Mouse (Mus musculus) brain, adult 10 weeks (tissue): ENCODE measurements around the gene Ralbp1. TPM values are rescaled to one million over a fixed set of nuclear protein-coding genes. Genes with fewer than 3 reads are reported as not detected.

Experiments used
- polyA plus RNA-seq: library from polyadenylated mRNA; stranded (reverse); fragments of 350-450 nt; fragmentation: Illumina TruSeq; extraction: RNeasy Lipid Tissue Mini Kit (QIAGEN cat#74804); gene quantifications from one replicate; pipeline ENCODE4 v1.2.3, GENCODE M21; 2015; ENCODE audit warnings: low read depth, low replicate concordance

Gene Ralbp1
- 44.1 TPM for polyA plus RNA-seq

GRCm38 (mm10) chr17:65885697-65886529, at the start of gene Ralbp1:
TSS of gene Ralbp1 (minus strand) at chr17:65885798.

Other genes starting within 250 kb of the Ralbp1 start
- not detected for gene Txndc2, start 243.6 kb downstream of the Ralbp1 start, polyA plus RNA-seq
- 71.6 TPM for gene Rab31, start 113.0 kb downstream of the Ralbp1 start, polyA plus RNA-seq
- 35.7 TPM for gene Ppp4r1, start 103.2 kb downstream of the Ralbp1 start, polyA plus RNA-seq
- gene Twsg1, start 65.4 kb upstream of the Ralbp1 start, polyA plus RNA-seq = 20.5 TPM
- gene Ankrd12, start 191.3 kb upstream of the Ralbp1 start, polyA plus RNA-seq = 22.7 TPM
- gene Ndufv2, start 215.8 kb upstream of the Ralbp1 start, polyA plus RNA-seq = 403 TPM
- gene Washc1, start 225.7 kb upstream of the Ralbp1 start, polyA plus RNA-seq = 31.0 TPM
- gene Ddx11, start 237.7 kb upstream of the Ralbp1 start, polyA plus RNA-seq = 1.9 TPM